Mouse (Mus musculus): ENCODE data around the gene Phf19. TPM values are rescaled to one million over a fixed set of nuclear protein-coding genes. Genes with fewer than 3 reads are reported as not detected.
A peak's percentile ranks its signal among the peaks of the same experiment; 100 is the strongest.

The Phf19 gene
- polyA plus RNA-seq, 1 experiment from 2014 or later = 6.7 TPM

- ATAC-seq = peak; percentile 66
- WGBS = 14% methylated on average over 2 of the region's 2 CpGs
- peak overlapping the region; percentile 70 for H3K4me3 ChIP-seq (ENCODE audit: low read length)
- peaks cover 12% of the 10 kb centered on the region for H3K4me1 ChIP-seq (ENCODE audit: control insufficient read depth, insufficient read depth, low read length)
- H3K9me3 ChIP-seq (ENCODE audit: control insufficient read depth, low read length) = no peaks in the 10 kb centered on the region
- H3K9ac ChIP-seq (ENCODE audit: low read depth, low read length) = peak overlapping the region; percentile 76; the same call in 1 of the 2 replicates
- peaks cover 3% of the 10 kb centered on the region; the same call in 1 of the 2 replicates for H3K36me3 ChIP-seq (ENCODE audit: control insufficient read depth, insufficient read depth, low read length)
- H3K4me2 ChIP-seq (ENCODE audit: low read depth, low read length) = peak overlapping the region; percentile 94
- peak overlapping the region; percentile 58 for H3K27ac ChIP-seq (ENCODE audit: low read length)
- H3K27me3 ChIP-seq (replicated peaks; ENCODE audit: control insufficient read depth, insufficient read depth, low read length) = no peaks in the 10 kb centered on the region
These were observed 927 bp upstream of the Phf19 start for GRCm38 (mm10) chr2:34914823-34915082.

DNA sequence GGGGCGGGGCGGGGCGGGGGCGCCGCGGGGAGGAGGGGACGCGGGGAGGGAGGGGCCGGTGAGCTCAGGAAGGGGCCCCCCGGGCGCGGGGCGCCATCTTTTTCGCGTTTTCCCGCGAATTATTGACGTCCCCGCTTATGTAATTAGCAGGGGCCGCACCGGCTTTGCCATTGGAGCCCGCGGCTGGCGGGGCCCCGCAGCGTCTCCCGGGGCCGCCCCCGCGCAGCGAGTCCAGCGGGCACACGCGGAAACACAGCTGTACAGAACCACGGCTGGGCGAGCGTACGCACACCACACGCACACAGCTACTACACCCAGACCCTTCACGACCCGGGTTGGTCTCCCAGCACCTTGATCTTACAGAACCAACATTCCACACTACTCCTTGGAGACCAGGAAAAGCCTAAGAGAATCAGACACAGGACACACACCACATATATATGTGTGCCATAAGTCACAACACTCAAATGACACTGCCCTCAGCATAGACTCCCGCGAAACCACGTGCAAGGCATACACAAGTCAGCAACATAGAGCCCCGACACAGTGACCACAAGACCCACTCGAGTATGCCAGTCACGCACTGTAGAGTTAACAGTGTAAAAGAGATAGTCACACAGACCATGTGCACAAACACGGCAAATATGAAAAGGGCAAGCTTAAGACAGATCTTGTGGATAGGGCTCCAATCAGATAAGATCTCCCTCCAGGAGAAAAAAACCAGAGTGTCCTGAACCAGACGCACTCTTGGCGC, 420 bp upstream of the Phf19 start:
- H3K4me2 ChIP-seq (ENCODE audit: low read depth, low read length) = peak overlapping the region; percentile 94
- peaks cover 3% of the 10 kb centered on the region; the same call in 1 of the 2 replicates for H3K36me3 ChIP-seq (ENCODE audit: control insufficient read depth, insufficient read depth, low read length)
- H3K27ac ChIP-seq (ENCODE audit: low read length) = peak overlapping the region; percentile 53
- no peaks in the 10 kb centered on the region for H3K9me3 ChIP-seq (ENCODE audit: control insufficient read depth, low read length)
- H3K4me1 ChIP-seq (ENCODE audit: control insufficient read depth, insufficient read depth, low read length) = peaks cover 12% of the 10 kb centered on the region
- ATAC-seq = peak; percentile 81
- no peaks in the 10 kb centered on the region for H3K27me3 ChIP-seq (replicated peaks; ENCODE audit: control insufficient read depth, insufficient read depth, low read length)
- 4% methylated on average over 46 of the region's 50 CpGs for WGBS
- peak overlapping the region; percentile 70 for H3K4me3 ChIP-seq (ENCODE audit: low read length)
- H3K9ac ChIP-seq (ENCODE audit: low read depth, low read length) = peak overlapping the region; percentile 76

- Histone ChIP-seq H3K4me1 (ENCODE audit: control insufficient read depth, insufficient read depth, low read length) (peaks cover 12% of the 10 kb centered on the region), H3K27me3 (replicated peaks; ENCODE audit: control insufficient read depth, insufficient read depth, low read length) (no peaks in the 10 kb centered on the region), H3K9me3 (ENCODE audit: control insufficient read depth, low read length) (no peaks in the 10 kb centered on the region), H3K4me3 (ENCODE audit: low read length) (peak overlapping the region; percentile 70), H3K4me2 (ENCODE audit: low read depth, low read length) (peak overlapping the region; percentile 94), H3K27ac (ENCODE audit: low read length) (no peak overlapping the region), H3K9ac (ENCODE audit: low read depth, low read length) (peak overlapping the region; percentile 76), H3K36me3 (ENCODE audit: control insufficient read depth, insufficient read depth, low read length) (peaks cover 3% of the 10 kb centered on the region; the same call in 1 of the 2 replicates)
- 47% methylated on average over 7 of the region's 7 CpGs for WGBS
- ATAC-seq = no peak
These were observed 1.2 kb downstream of the Phf19 start for GRCm38 (mm10) chr2:34912613-34913012.

DNA sequence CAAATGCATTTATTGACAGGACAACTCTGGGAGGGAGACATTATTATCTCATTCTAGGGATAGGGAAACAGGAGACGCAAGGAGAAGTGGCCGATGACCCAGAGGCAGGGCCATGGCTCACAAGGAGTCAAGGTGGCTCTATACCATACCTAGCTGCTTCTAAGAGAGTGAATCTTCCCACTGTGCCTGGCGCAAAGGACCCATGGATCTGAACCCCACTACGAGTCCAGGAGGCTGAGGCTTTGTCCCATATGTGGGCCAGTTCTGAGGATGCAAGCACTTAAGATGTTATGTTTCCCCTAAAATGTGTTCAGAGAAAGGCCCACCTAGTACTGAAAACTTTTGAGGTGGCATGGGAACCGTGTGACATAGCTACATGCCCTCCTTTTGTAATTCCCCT, 2.0 kb downstream of the Phf19 start:
- ATAC-seq = no peak
- no peak overlapping the region for H3K4me3 ChIP-seq (ENCODE audit: low read length)

GRCm38 (mm10) chr2:34909719-34910118, 4.1 kb downstream of the Phf19 start:
- H3K9me3 ChIP-seq (ENCODE audit: control insufficient read depth, low read length) = no peaks in the 10 kb centered on the region
- no peak for ATAC-seq
- H3K27ac ChIP-seq (ENCODE audit: low read length) = no peak overlapping the region

More for the DNA sequence above, 2.0 kb downstream of the Phf19 start:
- Histone ChIP-seq H3K36me3 (ENCODE audit: control insufficient read depth, insufficient read depth, low read length) (peaks cover 3% of the 10 kb centered on the region; the same call in 1 of the 2 replicates), H3K4me2 (ENCODE audit: low read depth, low read length) (no peak overlapping the region), H3K9me3 (ENCODE audit: control insufficient read depth, low read length) (no peaks in the 10 kb centered on the region), H3K27ac (ENCODE audit: low read length) (no peak overlapping the region), H3K9ac (ENCODE audit: low read depth, low read length) (no peak overlapping the region), H3K4me1 (ENCODE audit: control insufficient read depth, insufficient read depth, low read length) (peaks cover 12% of the 10 kb centered on the region), H3K27me3 (replicated peaks; ENCODE audit: control insufficient read depth, insufficient read depth, low read length) (no peaks in the 10 kb centered on the region)
- 85% methylated on average over 5 of the region's 5 CpGs for WGBS

GRCm38 (mm10) chr2:34906861-34907604, 6.8 kb downstream of the Phf19 start:
- Histone ChIP-seq H3K9ac (ENCODE audit: low read depth, low read length) (no peak overlapping the region), H3K4me3 (ENCODE audit: low read length) (no peak overlapping the region), H3K9me3 (ENCODE audit: control insufficient read depth, low read length) (no peaks in the 10 kb centered on the region), H3K4me1 (ENCODE audit: control insufficient read depth, insufficient read depth, low read length) (peaks cover 9% of the 10 kb centered on the region), H3K4me2 (ENCODE audit: low read depth, low read length) (no peak overlapping the region), H3K36me3 (ENCODE audit: control insufficient read depth, insufficient read depth, low read length) (peaks cover 3% of the 10 kb centered on the region; the same call in 1 of the 2 replicates), H3K27me3 (replicated peaks; ENCODE audit: control insufficient read depth, insufficient read depth, low read length) (no peaks in the 10 kb centered on the region), H3K27ac (ENCODE audit: low read length) (no peak overlapping the region)
- no peak for ATAC-seq
- WGBS = 51% methylated on average over 12 of the region's 12 CpGs

More at GRCm38 (mm10) chr2:34909719-34910118, 4.1 kb downstream of the Phf19 start:
- 92% methylated on average over 4 of the region's 4 CpGs for WGBS
- Histone ChIP-seq H3K9ac (ENCODE audit: low read depth, low read length) (no peak overlapping the region), H3K36me3 (ENCODE audit: control insufficient read depth, insufficient read depth, low read length) (peaks cover 3% of the 10 kb centered on the region; the same call in 1 of the 2 replicates), H3K4me1 (ENCODE audit: control insufficient read depth, insufficient read depth, low read length) (peaks cover 10% of the 10 kb centered on the region), H3K27me3 (replicated peaks; ENCODE audit: control insufficient read depth, insufficient read depth, low read length) (no peaks in the 10 kb centered on the region), H3K4me2 (ENCODE audit: low read depth, low read length) (no peak overlapping the region), H3K4me3 (ENCODE audit: low read length) (no peak overlapping the region)

DNA sequence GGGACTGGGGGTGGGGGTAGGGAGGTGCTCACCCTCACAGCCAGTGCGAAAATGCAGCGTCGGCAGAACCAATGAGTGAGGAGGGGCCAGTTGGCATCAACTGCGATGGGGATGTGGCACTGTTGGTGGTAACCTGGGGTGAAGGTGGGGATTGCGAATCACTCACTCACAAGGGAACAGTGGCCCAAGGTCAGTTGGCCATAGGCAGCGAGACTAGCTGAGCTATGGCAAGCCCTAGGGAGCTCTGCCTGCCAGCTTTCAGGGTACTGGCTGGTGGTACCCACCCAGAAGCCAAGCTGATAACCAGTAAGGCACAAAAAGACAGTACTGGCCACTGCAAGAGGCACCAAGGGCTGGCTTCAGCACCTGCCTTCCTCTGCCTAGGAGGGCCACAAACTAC, 7.4 kb downstream of the Phf19 start:
- ATAC-seq = no peak
- Histone ChIP-seq H3K27me3 (replicated peaks; ENCODE audit: control insufficient read depth, insufficient read depth, low read length) (no peaks in the 10 kb centered on the region), H3K4me1 (ENCODE audit: control insufficient read depth, insufficient read depth, low read length) (peaks cover 9% of the 10 kb centered on the region), H3K9ac (ENCODE audit: low read depth, low read length) (no peak overlapping the region), H3K9me3 (ENCODE audit: control insufficient read depth, low read length) (no peaks in the 10 kb centered on the region), H3K27ac (ENCODE audit: low read length) (no peak overlapping the region), H3K36me3 (ENCODE audit: control insufficient read depth, insufficient read depth, low read length) (peaks cover 3% of the 10 kb centered on the region; the same call in 1 of the 2 replicates), H3K4me3 (ENCODE audit: low read length) (no peak overlapping the region), H3K4me2 (ENCODE audit: low read depth, low read length) (no peak overlapping the region)
- WGBS = 73% methylated on average over 6 of the region's 6 CpGs

GRCm38 (mm10) chr2:34904849-34905542, 8.8 kb downstream of the Phf19 start:
- H3K36me3 ChIP-seq (ENCODE audit: control insufficient read depth, insufficient read depth, low read length) = no peaks in the 10 kb centered on the region
- H3K27ac ChIP-seq (ENCODE audit: low read length) = peak overlapping the region; percentile 74
- H3K4me1 ChIP-seq (ENCODE audit: control insufficient read depth, insufficient read depth, low read length) = peaks cover 9% of the 10 kb centered on the region
- WGBS = 1% methylated on average over 34 of the region's 34 CpGs
- H3K9me3 ChIP-seq (ENCODE audit: control insufficient read depth, low read length) = no peaks in the 10 kb centered on the region
- peak overlapping the region; percentile 56 for H3K9ac ChIP-seq (ENCODE audit: low read depth, low read length)
- H3K4me2 ChIP-seq (ENCODE audit: low read depth, low read length) = peak overlapping the region; percentile 69
- H3K27me3 ChIP-seq (replicated peaks; ENCODE audit: control insufficient read depth, insufficient read depth, low read length) = no peaks in the 10 kb centered on the region
- peak; percentile 98 for ATAC-seq
- H3K4me3 ChIP-seq (ENCODE audit: low read length) = peak overlapping the region; percentile 40

Data from intestine, embryonic 16.5 days (tissue).